Mouse (Mus musculus) skeletal muscle tissue, postnatal 0 days (tissue): ENCODE data around the gene Crybb1. TPM values are rescaled to one million over a fixed set of nuclear protein-coding genes. Genes with fewer than 3 reads are reported as not detected.

Source experiments
- polyA plus RNA-seq: library from polyadenylated mRNA; unstranded; fragments of >200 nt; fragmentation: Nextera tagmentation; extraction: Ambion mirVana; gene quantifications from 2 replicates; pipeline ENCODE4 v1.2.1, GENCODE M21; 2015

Gene Crybb1
- 0.95 and 1.3 TPM in 2 replicates for polyA plus RNA-seq

GRCm38 (mm10) chr5:112255426-112255825 is at the start of gene Crybb1:
Gene Crybb1 (plus strand): TSS chr5:112255815.

GRCm38 (mm10) chr5:112252400-112252799 is 3.2 kb upstream of the Crybb1 start, which contains the start of gene Cryba4:
Gene Cryba4 (minus strand): TSS chr5:112252518.

GRCm38 (mm10) chr5:112276267-112276873 is 20.8 kb downstream of the Crybb1 start, which contains the start of gene Tpst2:
Gene Tpst2 (plus strand): TSS chr5:112276691.

Other genes with a start within 250 kb of the Crybb1 start
- 1.3 and 2.0 TPM in 2 replicates for gene Cryba4, start 3.3 kb upstream of the Crybb1 start, polyA plus RNA-seq
- 24.6 and 28.3 TPM in 2 replicates for gene Tpst2, start 20.9 kb downstream of the Crybb1 start, polyA plus RNA-seq
- gene Tfip11, start 70.5 kb downstream of the Crybb1 start, polyA plus RNA-seq = 9.8 and 11.2 TPM in 2 replicates
- 10.3 and 10.7 TPM in 2 replicates for gene Srrd, start 87.2 kb downstream of the Crybb1 start, polyA plus RNA-seq
- gene Hps4, start 87.3 kb downstream of the Crybb1 start, polyA plus RNA-seq = 7.7 and 9.5 TPM in 2 replicates
- 0.08 TPM in 1 of 2 replicates, not detected in the other for gene Gm6583, start 100.2 kb downstream of the Crybb1 start, polyA plus RNA-seq
- gene Asphd2, start 139.1 kb downstream of the Crybb1 start, polyA plus RNA-seq = 1.6 and 3.4 TPM in 2 replicates
- not detected in 2 replicates for gene Gm6588, start 193.6 kb downstream of the Crybb1 start, polyA plus RNA-seq